Mouse (Mus musculus) C2C12 (cell line): ENCODE measurements around the gene Fli1. TPM values are rescaled to one million over a fixed set of nuclear protein-coding genes. Genes with fewer than 3 reads are reported as not detected.

Experiments used
- H3K27me3 ChIP-seq: one replicate; pipeline ENCODE4 v1.6.1; 2011; ENCODE audit not compliant: control insufficient read depth, insufficient read depth, insufficient read length
- H3K36me3 ChIP-seq: one replicate; pipeline ENCODE4 v1.6.1; 2011; ENCODE audit not compliant: control insufficient read depth, insufficient read depth
- H3K4me3 ChIP-seq: one replicate; pipeline ENCODE4 v1.5.1; 2011; ENCODE audit warnings: mild to moderate bottlenecking, control low read depth; ENCODE audit not compliant: poor library complexity, insufficient read depth, severe bottlenecking
- H3K79me2 ChIP-seq: one replicate; pipeline ENCODE4 v1.6.1; 2011; ENCODE audit not compliant: control insufficient read depth, insufficient read depth
- H3K79me3 ChIP-seq: one replicate; pipeline ENCODE4 v1.6.1; 2011; ENCODE audit warnings: low read depth, control low read depth
- H3ac ChIP-seq: one replicate; pipeline ENCODE3; 2011; ENCODE audit warnings: low read depth; ENCODE audit not compliant: control insufficient read depth, insufficient read length
- CEBPB ChIP-seq: IDR thresholded peaks from one replicate; pipeline ENCODE4 v1.6.1; 2011; ENCODE audit warnings: low read depth, mild to moderate bottlenecking, control low read depth, moderate library complexity
- CTCF ChIP-seq: IDR thresholded peaks from one replicate; pipeline ENCODE4 v1.5.1; 2011; ENCODE audit not compliant: control insufficient read depth, insufficient read depth, insufficient read length
- FOSL1 ChIP-seq: IDR thresholded peaks from one replicate; pipeline ENCODE4 v1.8.0; 2011; ENCODE audit warnings: mild to moderate bottlenecking, low read length; ENCODE audit not compliant: poor library complexity, insufficient read depth, severe bottlenecking
- MAX ChIP-seq: IDR thresholded peaks from one replicate; pipeline ENCODE4 v1.6.1; 2011; ENCODE audit warnings: mild to moderate bottlenecking, control low read depth
- MYOD1 ChIP-seq: IDR thresholded peaks from one replicate; pipeline ENCODE4 v1.6.1; 2011; ENCODE audit warnings: low read depth; ENCODE audit not compliant: control insufficient read depth, insufficient read length
- MYOG ChIP-seq: IDR thresholded peaks from one replicate; pipeline ENCODE4 v1.6.1; 2011; ENCODE audit not compliant: control insufficient read depth, insufficient read length; ENCODE audit errors: extremely low read depth
- USF1 ChIP-seq: IDR thresholded peaks from one replicate; pipeline ENCODE4 v1.6.1; 2011; ENCODE audit warnings: low read depth, mild to moderate bottlenecking, control low read depth, moderate library complexity
- polyA plus RNA-seq: library from polyadenylated mRNA; unstranded; fragments of >200 nt; fragmentation: generic; extraction: Trizol; gene quantifications from one replicate; pipeline ENCODE4 v1.2.1, GENCODE M21; 2012; ENCODE audit warnings: missing spikeins

Gene Fli1
- polyA plus RNA-seq, 1 experiment, result not detected

GRCm38 (mm10) chr9:32569261-32569660 lies 26.6 kb upstream of the Fli1 start:
- Histone ChIP-seq H3ac (no peak overlapping the region), H3K36me3 (no peaks in the 10 kb centered on the region), H3K79me2 (no peaks in the 10 kb centered on the region), H3K79me3 (no peaks in the 10 kb centered on the region), H3K27me3 (peaks cover 41% of the 10 kb centered on the region), H3K4me3 (no peak overlapping the region)
- no peak for TF ChIP-seq MYOG
- no peak for TF ChIP-seq MAX
- TF ChIP-seq CEBPB, result no peak
- TF ChIP-seq USF1, result no peak
- TF ChIP-seq CTCF, result no peak
- no peak for TF ChIP-seq FOSL1
- TF ChIP-seq MYOD1, result no peak

- Histone ChIP-seq H3K79me2 (no peaks in the 10 kb centered on the region), H3K4me3 (no peak overlapping the region), H3K27me3 (peaks cover 41% of the 10 kb centered on the region), H3K79me3 (no peaks in the 10 kb centered on the region), H3K36me3 (no peaks in the 10 kb centered on the region), H3ac (no peak overlapping the region)
- no peak for TF ChIP-seq CEBPB
- TF ChIP-seq FOSL1, result no peak
- no peak for TF ChIP-seq USF1
- no peak for TF ChIP-seq MYOD1
- TF ChIP-seq MAX, result no peak
- no peak for TF ChIP-seq CTCF
- TF ChIP-seq MYOG, result no peak
These were observed 24.9 kb upstream of the Fli1 start for GRCm38 (mm10) chr9:32567603-32568002.

DNA sequence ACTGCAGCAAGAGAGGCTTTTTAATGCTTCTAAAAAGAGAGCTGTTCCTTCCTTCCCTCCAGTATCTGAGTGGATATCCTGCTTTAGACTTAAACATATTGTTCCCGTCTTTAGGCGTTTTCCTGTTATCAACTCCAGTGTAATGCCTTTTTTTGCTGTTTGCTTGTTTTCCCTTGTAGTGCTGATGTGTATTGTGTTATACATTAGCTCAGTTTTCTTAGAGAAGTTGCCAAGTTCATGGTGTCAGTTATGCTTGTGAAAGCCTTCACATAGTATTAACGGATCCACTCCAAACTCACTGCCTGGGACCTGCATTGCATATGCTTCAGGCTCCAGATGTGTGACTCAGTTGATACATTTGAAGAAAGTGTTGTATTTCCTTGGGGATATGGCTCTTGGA lies 22.6 kb upstream of the Fli1 start:
- H3K79me2 ChIP-seq, result no peaks in the 10 kb centered on the region
- TF ChIP-seq MYOD1 (no peak), MAX (no peak), CTCF (no peak)
- H3K79me3 ChIP-seq, result no peaks in the 10 kb centered on the region
- H3K4me3 ChIP-seq, result no peak overlapping the region
- no peak overlapping the region for H3ac ChIP-seq
- peaks cover 54% of the 10 kb centered on the region for H3K27me3 ChIP-seq
- H3K36me3 ChIP-seq, result no peaks in the 10 kb centered on the region

GRCm38 (mm10) chr9:32562837-32563236 lies 20.2 kb upstream of the Fli1 start:
- TF ChIP-seq MYOG, result no peak
- no peak for TF ChIP-seq CEBPB
- TF ChIP-seq MAX, result no peak
- TF ChIP-seq FOSL1, result no peak
- TF ChIP-seq CTCF, result no peak
- TF ChIP-seq MYOD1, result no peak
- no peak for TF ChIP-seq USF1
- H3K4me3 ChIP-seq, result no peak overlapping the region
- no peaks in the 10 kb centered on the region for H3K79me3 ChIP-seq
- H3K36me3 ChIP-seq, result no peaks in the 10 kb centered on the region
- no peak overlapping the region for H3ac ChIP-seq
- H3K79me2 ChIP-seq, result no peaks in the 10 kb centered on the region
- peaks cover 51% of the 10 kb centered on the region for H3K27me3 ChIP-seq

GRCm38 (mm10) chr9:32562409-32562808 lies 19.7 kb upstream of the Fli1 start:
- no peak for TF ChIP-seq CEBPB
- TF ChIP-seq USF1, result no peak
- no peak for TF ChIP-seq MYOG
- no peak for TF ChIP-seq FOSL1
- TF ChIP-seq MAX, result no peak
- TF ChIP-seq MYOD1, result no peak
- TF ChIP-seq CTCF, result no peak
- no peak overlapping the region for H3K4me3 ChIP-seq
- H3K79me2 ChIP-seq, result no peaks in the 10 kb centered on the region
- no peak overlapping the region for H3ac ChIP-seq
- H3K27me3 ChIP-seq, result peaks cover 52% of the 10 kb centered on the region
- H3K36me3 ChIP-seq, result no peaks in the 10 kb centered on the region
- no peaks in the 10 kb centered on the region for H3K79me3 ChIP-seq

- Histone ChIP-seq H3ac (no peak overlapping the region), H3K4me3 (no peak overlapping the region), H3K79me3 (no peaks in the 10 kb centered on the region), H3K27me3 (peaks cover 55% of the 10 kb centered on the region), H3K36me3 (no peaks in the 10 kb centered on the region), H3K79me2 (no peaks in the 10 kb centered on the region)
- TF ChIP-seq USF1 (no peak), CTCF (no peak), FOSL1 (no peak), MYOD1 (no peak), MAX (no peak), MYOG (no peak), CEBPB (no peak)
These were observed 18.7 kb upstream of the Fli1 start for GRCm38 (mm10) chr9:32561190-32561890.
